Mouse (Mus musculus) G1E (cell line): ENCODE measurements around the gene Crocc2.

Experiments used
- CTCF ChIP-seq: IDR thresholded peaks from 2 replicates; pipeline ENCODE4 v1.5.1; 2012; ENCODE audit warnings: low read depth, low read length, inconsistent platforms, mixed read lengths
- GATA1 ChIP-seq: IDR thresholded peaks from 2 replicates; pipeline ENCODE4 v1.6.1; 2012; ENCODE audit warnings: borderline replicate concordance, low read length, inconsistent platforms, mixed read lengths
- GATA2 ChIP-seq: IDR thresholded peaks from 2 replicates; pipeline ENCODE4 v1.6.1; 2012; ENCODE audit warnings: low read depth, low read length, inconsistent platforms, borderline replicate concordance
- POLR2AphosphoS5 ChIP-seq: IDR thresholded peaks from 2 replicates; pipeline ENCODE4 v1.6.1; 2012; ENCODE audit warnings: low read depth, low read length, inconsistent platforms; ENCODE audit not compliant: insufficient replicate concordance
- TAL1 ChIP-seq: conservative IDR thresholded peaks from 2 replicates; pipeline ENCODE4 v1.6.1; 2012; ENCODE audit warnings: low read depth, low read length, inconsistent platforms, mixed read lengths

DNA sequence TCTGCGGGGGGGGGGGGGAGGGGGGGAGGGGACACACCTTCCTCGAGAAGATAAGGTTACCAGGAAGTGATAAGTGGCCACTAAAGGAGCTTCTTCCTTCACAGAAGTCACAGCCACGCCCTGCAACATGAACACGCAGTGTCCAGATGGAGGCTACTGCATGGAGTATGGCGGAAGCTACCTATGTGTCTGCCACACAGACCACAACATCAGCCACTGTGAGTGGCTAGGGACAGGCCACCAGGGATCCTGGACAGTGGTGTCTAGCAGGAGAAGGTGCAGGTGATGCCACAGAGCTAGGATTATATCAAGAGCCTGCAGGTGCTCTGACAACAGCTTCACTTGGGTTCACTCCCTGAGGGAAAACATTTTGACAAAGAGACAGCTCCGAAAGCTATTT lies 103.2 kb downstream of the Crocc2 start:
- no peak for TF ChIP-seq CTCF
- no peak for TF ChIP-seq TAL1
- no peak for TF ChIP-seq GATA1
- no peak for TF ChIP-seq POLR2AphosphoS5
- no peak for TF ChIP-seq GATA2
